Mouse (Mus musculus): Measurements from ENCODE around the gene Otud4.
"Not testable (repeated sequence)": the region's sequence is repeated elsewhere in the genome, so short reads cannot be mapped to it uniquely, and the experiment has no call there.

Gene Otud4

GRCm38 (mm10) chr8:79638707-79639549 is 490 bp upstream of the Otud4 start:
- DNase-seq (ENCODE audit: low spot score): peak; percentile 98

GRCm38 (mm10) chr8:79641119-79641518 is 1.7 kb downstream of the Otud4 start:
- DNase-seq (ENCODE audit: low spot score): no peak

GRCm38 (mm10) chr8:79649569-79649968 is 10.2 kb downstream of the Otud4 start:
- no peak for DNase-seq (ENCODE audit: low spot score)

- peak; percentile 57 for DNase-seq (ENCODE audit: low spot score)
Measured at GRCm38 (mm10) chr8:79650158-79650814, 10.9 kb downstream of the Otud4 start.

DNA sequence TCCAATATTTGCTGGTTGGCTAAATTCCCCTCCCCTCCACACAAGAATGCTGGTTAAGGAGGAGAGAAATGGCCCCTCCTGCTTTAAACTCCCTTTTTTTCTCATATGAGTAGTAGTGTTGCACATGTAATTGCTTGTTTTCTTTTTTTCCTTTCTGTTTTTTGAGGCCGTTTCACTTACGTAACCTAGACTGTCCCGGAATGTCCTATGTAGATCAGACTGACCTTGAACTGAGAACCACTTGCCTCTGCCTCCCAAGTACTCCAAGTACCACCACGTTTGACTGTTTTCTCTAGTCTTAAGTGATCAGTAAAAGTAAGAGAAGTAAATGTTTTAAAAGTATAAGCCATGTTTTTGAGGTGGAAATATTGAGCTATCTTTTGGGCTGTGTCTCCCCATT is 14.3 kb downstream of the Otud4 start:
- no peak for DNase-seq (ENCODE audit: low spot score)

DNA sequence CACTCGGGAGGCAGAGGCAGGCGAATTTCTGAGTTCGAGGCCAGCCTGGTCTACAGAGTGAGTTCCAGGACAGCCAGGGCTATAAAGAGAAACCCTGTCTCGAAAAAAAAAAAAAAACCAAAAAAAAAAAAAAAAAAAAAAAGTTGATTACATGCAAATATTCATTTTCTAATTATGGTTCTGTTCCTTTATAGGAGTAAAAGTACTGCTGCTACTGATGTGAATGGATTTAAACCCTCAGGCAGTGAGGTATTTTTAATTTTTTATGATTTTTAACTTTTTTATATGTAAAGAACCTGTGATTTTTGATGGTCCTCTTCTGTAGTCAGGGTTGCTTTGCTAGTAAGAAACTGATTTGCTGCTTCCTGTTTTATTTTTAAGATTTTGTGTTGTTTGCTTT is 19.3 kb downstream of the Otud4 start:
- DNase-seq (ENCODE audit: low spot score): not testable (repeated sequence)

DNA sequence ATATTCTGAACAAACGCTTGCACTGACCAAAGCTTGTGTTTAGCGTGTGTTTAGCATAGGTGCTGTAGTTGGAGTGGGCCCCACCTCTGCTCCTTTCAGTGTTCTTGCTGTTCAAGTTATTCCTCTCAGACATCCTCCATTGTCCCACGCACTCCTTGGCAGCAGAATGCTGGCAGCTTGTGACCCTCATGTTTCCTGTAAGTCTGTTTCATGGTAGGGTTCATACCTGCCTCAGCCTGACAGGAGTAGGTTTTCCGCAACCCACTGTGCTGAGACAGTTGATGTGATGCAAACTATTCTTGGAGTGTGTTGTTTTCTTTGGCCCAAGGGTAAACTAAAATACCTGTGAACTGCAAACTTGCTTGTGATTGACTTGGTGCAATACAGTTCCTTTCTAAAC is 37.0 kb downstream of the Otud4 start:
- no peak for DNase-seq (ENCODE audit: low spot score)

DNA sequence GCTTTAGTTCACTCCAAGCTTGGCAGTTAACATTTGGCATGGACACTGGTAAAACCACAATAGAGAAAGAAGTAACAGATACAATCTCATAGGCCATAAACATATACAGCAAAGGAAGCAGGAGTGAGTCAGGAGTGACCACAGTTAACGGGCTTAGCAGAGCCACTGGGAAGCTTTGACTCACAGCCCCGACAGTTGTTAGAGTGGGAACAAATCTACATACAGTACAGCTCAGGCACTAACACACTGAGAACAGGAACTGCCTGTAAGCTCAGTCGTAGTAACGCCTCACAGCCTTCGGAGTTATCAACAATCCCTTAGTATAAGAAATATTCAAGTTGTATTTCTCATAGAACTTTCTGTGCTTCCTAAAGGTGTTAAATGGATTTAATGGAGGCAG is 39.6 kb downstream of the Otud4 start:
- DNase-seq (ENCODE audit: low spot score): no peak

GRCm38 (mm10) chr8:79680083-79680482 is 40.7 kb downstream of the Otud4 start:
- not testable (repeated sequence) for DNase-seq (ENCODE audit: low spot score)

- peak; percentile 40 for DNase-seq (ENCODE audit: low spot score)
Measured at GRCm38 (mm10) chr8:79680555-79680954, 41.1 kb downstream of the Otud4 start.

GRCm38 (mm10) chr8:79680965-79681364 is 41.5 kb downstream of the Otud4 start:
- peak; percentile 35 for DNase-seq (ENCODE audit: low spot score)

- not testable (repeated sequence) for DNase-seq (ENCODE audit: low spot score)
Measured at GRCm38 (mm10) chr8:79685927-79686326, 46.5 kb downstream of the Otud4 start.

- no peak for DNase-seq (ENCODE audit: low spot score)
Measured at GRCm38 (mm10) chr8:79692531-79692930, 53.1 kb downstream of the Otud4 start.

DNA sequence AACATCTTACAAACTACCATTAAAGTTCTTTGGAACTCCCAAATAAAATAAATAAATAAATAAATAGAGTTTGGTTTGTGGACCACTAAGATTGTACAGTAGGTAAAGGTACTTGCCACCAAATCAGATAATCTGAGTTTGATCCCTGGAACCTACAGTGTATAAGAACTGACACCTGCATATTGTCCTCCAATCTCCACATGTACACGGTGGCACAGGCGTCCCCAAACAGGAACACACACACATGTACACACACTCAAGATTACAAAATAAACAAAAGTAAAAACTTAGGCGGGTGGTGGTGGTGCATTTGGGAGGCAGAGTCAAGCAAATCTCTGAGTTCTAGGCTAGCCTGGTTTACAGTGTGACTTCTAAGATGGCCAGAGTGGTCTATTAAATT is 67.3 kb downstream of the Otud4 start:
- no peak for DNase-seq (ENCODE audit: low spot score)

- DNase-seq (ENCODE audit: low spot score): peak; percentile 100
Measured at GRCm38 (mm10) chr8:79711064-79711961, 71.9 kb downstream of the Otud4 start, which contains the start of the genes Abce1 and Anapc10. TSS of gene Abce1 (minus strand) at chr8:79711740. TSS of gene Anapc10 (plus strand) at chr8:79711820.

DNA sequence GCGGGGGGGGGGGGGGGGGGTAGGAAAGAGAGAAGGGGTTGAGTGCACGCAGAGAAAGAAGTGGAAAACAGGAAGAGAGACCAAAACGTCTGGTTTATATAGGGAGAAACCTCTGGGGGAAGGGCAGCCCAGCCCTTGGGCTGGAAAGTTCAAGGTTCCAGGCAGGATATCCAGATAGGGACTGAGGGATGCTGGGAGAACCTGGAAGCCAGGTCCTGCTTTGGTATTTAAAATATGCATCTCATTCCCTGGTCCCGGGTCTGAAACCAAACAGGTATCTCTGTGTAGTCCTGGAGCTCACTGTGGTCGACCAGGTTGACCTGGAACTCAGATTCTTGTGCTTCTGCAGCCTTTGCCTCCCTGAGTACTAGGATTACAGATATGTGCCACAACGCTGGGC is 73.3 kb downstream of the Otud4 start:
- no peak for DNase-seq (ENCODE audit: low spot score)

DNA sequence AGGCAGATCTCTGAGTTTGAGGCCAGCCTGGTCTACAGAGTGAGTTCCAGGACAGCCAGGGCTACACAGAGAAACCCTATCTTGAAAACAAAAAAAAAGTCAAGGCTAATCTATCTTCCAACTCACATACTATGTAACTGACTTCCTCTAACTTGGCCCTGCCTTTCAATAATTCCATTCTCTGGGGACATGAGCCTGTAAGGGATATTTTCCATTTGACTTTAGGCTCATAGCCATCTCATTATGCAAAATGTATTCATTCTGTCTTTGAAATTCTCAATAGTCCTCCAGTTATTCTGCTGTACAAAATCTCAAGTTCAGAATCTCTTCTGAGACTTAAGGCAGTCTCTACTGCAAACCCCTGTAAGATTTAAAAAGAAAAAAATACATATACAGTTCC is 82.1 kb downstream of the Otud4 start:
- no peak for DNase-seq (ENCODE audit: low spot score)

DNA sequence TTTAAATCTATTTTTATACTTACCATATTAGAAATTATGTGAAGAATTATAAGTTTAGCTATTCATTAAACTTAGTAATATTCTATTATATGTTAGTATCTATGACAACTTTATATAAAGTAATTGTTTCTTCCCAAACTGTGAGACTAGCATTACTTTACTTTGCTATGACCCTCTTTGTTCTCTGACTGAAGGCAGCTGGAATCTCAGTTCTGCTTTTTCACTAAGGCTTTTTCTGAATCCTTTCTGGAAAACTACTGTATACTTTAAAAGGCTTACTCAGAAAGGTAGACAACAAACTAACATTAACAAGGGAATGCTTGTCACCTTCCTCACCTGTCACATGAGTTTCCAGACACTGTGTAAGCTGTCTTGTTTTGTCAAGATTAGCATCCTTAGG is 83.9 kb downstream of the Otud4 start:
- DNase-seq (ENCODE audit: low spot score): no peak

GRCm38 (mm10) chr8:79724589-79724988 is 85.2 kb downstream of the Otud4 start:
- DNase-seq (ENCODE audit: low spot score): no peak

Measured in retina, embryonic 14.5 days (tissue).